Mouse (Mus musculus) mature B cell (primary cell): ENCODE data around the gene Eid2.
"Not testable (repeated sequence)": the region's sequence is repeated elsewhere in the genome, so short reads cannot be mapped to it uniquely, and the experiment has no call there.

ENCODE experiments used
- in situ Hi-C: fragments of 300-500 bp; cut with MboI; formaldehyde crosslinking; loops from 2 replicates; pipeline ENCODE4 v1.14.3; 2019

Eid2 gene

GRCm38 (mm10) chr7:28267129-28268041 lies at the start of gene Eid2:
Eid2 (plus strand) TSS chr7:28267881.
- in situ Hi-C loops: no loop called here

GRCm38 (mm10) chr7:28218951-28219740 lies 48.5 kb upstream of the Eid2 start:
- in situ Hi-C loops: not testable (repeated sequence)

GRCm38 (mm10) chr7:28226836-28227235 lies 40.8 kb upstream of the Eid2 start:
- in situ Hi-C loops: not testable (repeated sequence)

GRCm38 (mm10) chr7:28227421-28227820 lies 40.3 kb upstream of the Eid2 start:
- in situ Hi-C loops: not testable (repeated sequence)

- in situ Hi-C loops: not testable (repeated sequence)
Observed at GRCm38 (mm10) chr7:28243943-28244342, 23.7 kb upstream of the Eid2 start.

- in situ Hi-C loops: no loop called here
Observed at GRCm38 (mm10) chr7:28248957-28249356, 18.7 kb upstream of the Eid2 start.

GRCm38 (mm10) chr7:28251976-28252375 lies 15.7 kb upstream of the Eid2 start:
- in situ Hi-C loops: no loop called here

- in situ Hi-C loops: no loop called here
Observed at GRCm38 (mm10) chr7:28254591-28254990, 13.1 kb upstream of the Eid2 start.

- in situ Hi-C loops: no loop called here
Observed at GRCm38 (mm10) chr7:28255476-28255875, 12.2 kb upstream of the Eid2 start.

GRCm38 (mm10) chr7:28262861-28263260 lies 4.8 kb upstream of the Eid2 start:
- in situ Hi-C loops: no loop called here

- in situ Hi-C loops: no loop called here
Observed at GRCm38 (mm10) chr7:28263786-28264185, 3.9 kb upstream of the Eid2 start.

- in situ Hi-C loops: no loop called here
Observed at GRCm38 (mm10) chr7:28265391-28265790, 2.3 kb upstream of the Eid2 start.

GRCm38 (mm10) chr7:28268042-28268531 lies 406 bp downstream of the Eid2 start:
- in situ Hi-C loops: no loop called here

- in situ Hi-C loops: no loop called here
Observed at GRCm38 (mm10) chr7:28268576-28268975, 895 bp downstream of the Eid2 start.

GRCm38 (mm10) chr7:28269355-28269754 lies 1.7 kb downstream of the Eid2 start:
- in situ Hi-C loops: no loop called here

- in situ Hi-C loops: no loop called here
Observed at GRCm38 (mm10) chr7:28271761-28272160, 4.1 kb downstream of the Eid2 start.

GRCm38 (mm10) chr7:28277237-28277614 lies 9.5 kb downstream of the Eid2 start:
- in situ Hi-C loops: no loop called here

GRCm38 (mm10) chr7:28277615-28278278 lies 10.1 kb downstream of the Eid2 start, which contains the start of gene Eid2b:
Eid2b (plus strand) TSS chr7:28277739.
- in situ Hi-C loops: no loop called here

GRCm38 (mm10) chr7:28278279-28278652 lies 10.6 kb downstream of the Eid2 start:
- in situ Hi-C loops: no loop called here

GRCm38 (mm10) chr7:28280630-28281029 lies 12.9 kb downstream of the Eid2 start:
- in situ Hi-C loops: no loop called here

GRCm38 (mm10) chr7:28290165-28290564 lies 22.5 kb downstream of the Eid2 start:
- in situ Hi-C loops: no loop called here
